8 mouse cellular contexts compared by ENCODE assay signal in the genomic region with DNA sequence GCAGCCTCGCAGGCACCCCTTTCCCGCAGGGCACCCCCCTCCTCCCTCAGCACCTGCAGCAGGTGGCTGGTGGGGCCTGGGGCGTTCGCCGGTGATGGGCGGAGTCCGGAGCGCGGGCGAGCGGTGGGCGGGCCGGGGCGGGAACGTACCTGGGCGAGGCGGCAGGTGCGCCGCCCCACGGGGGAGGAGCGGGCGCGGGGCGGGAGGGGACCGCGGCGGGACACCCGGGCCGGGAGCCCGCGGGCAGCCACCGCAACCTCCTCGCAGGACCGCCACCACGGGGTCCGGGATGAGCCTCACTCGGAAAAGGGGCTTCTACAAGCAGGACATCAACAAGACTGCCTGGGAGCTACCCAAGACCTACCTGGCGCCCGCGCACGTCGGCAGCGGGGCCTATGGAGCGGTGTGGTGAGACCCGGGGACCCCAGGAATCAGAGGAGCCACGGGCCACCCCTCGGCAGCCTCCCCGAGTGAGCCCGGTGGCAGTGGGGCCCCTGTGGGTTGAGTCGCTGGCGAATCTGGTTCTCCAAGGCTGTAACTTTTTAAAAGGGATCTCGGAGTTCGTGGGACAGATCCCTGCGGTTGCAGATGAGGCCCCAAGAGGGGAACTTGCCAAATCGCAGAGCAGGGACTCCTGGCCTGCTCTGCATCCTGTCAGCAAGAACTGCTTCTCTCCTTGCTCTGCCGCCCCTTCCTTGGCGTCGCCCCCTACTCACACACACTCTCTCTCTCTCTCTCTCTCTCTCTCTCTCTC. TPM values are rescaled to one million over a fixed set of nuclear protein-coding genes. Genes with fewer than 3 reads are reported as not detected.
DNase-seq lines count a peak whose midpoint lies in the region; ATAC-seq and TF ChIP-seq lines count a peak whose summit lies in the region.

A gene (plus strand): TSS at position 177 of the 754 bp plus-strand sequence.

- DNase-seq in left cerebral cortex, adult 2 months (ENCODE audit: extremely low spot score in 1 of 2, low spot score in 2 of 2): no peak
- no peak for DNase-seq in left cerebral cortex, adult 9 months (ENCODE audit: low spot score in 2 of 2)
- peak; percentile 36 for DNase-seq in forebrain, embryonic 10.5 days (ENCODE audit: extremely low spot score, low spot score)
- DNase-seq in intestine, embryonic 14.5 days (ENCODE audit: low spot score): peak; percentile 82
- DNase-seq in lung, adult 2 months: peak; percentile 41
- DNase-seq in right cerebral cortex, postnatal 14 days: no peak
- DNase-seq in gastrocnemius, adult 8-10 months (ENCODE audit: low spot score in 2 of 2): no peak

- no peak for TF ChIP-seq POLR2A in lung, adult 2 months (IDR thresholded peaks at IDR 0.05; ENCODE audit: borderline replicate concordance, extremely low read depth, low read depth, low read length)

- H3K27me3 ChIP-seq in forebrain, embryonic 10.5 days (ENCODE audit: poor library complexity, severe bottlenecking): peaks cover 49% of the 10 kb centered on the region
- H3K27me3 ChIP-seq in intestine, embryonic 14.5 days (replicated peaks; ENCODE audit: control insufficient read depth, insufficient read depth, low read length): no peaks in the 10 kb centered on the region

- H3K4me3 ChIP-seq in left cerebral cortex, adult 2 months: peak within 1 kb of the TSS; percentile 26
- H3K4me3 ChIP-seq in forebrain, embryonic 10.5 days: peak within 1 kb of the TSS; percentile 57
- H3K4me3 ChIP-seq in intestine, embryonic 14.5 days (ENCODE audit: low read depth, low read length): peak within 1 kb of the TSS; percentile 63
- H3K4me3 ChIP-seq in lung, adult 2 months (replicated peaks; ENCODE audit: extremely low read depth, low read depth, low read length): peak within 1 kb of the TSS; percentile 55

- ATAC-seq in intestine, embryonic 14.5 days (replicated peaks; ENCODE audit: low FRiP score, low TSS enrichment, low read depth): peak; percentile 62
- no peak for ATAC-seq in neutrophil, adult 5-6 weeks (ENCODE audit: extremely low read depth, insufficient number of reproducible peaks, low FRiP score, poor library complexity, severe bottlenecking)

- no peak within 1 kb of the TSS for H3K27ac ChIP-seq in left cerebral cortex, adult 2 months
- peak within 1 kb of the TSS; percentile 68 for H3K27ac ChIP-seq in forebrain, embryonic 10.5 days
- H3K27ac ChIP-seq in intestine, embryonic 14.5 days (ENCODE audit: low read depth): peak within 1 kb of the TSS; percentile 67

- H3K9me3 ChIP-seq in forebrain, embryonic 10.5 days: no peaks in the 10 kb centered on the region; the same call in 1 of the 2 replicates
- no peaks in the 10 kb centered on the region for H3K9me3 ChIP-seq in intestine, embryonic 14.5 days (ENCODE audit: control insufficient read depth, low read length)

- peaks cover 17% of the 10 kb centered on the region for H3K4me1 ChIP-seq in forebrain, embryonic 10.5 days
- H3K4me1 ChIP-seq in intestine, embryonic 14.5 days (replicated peaks; ENCODE audit: control insufficient read depth, insufficient read depth, low read length): peaks cover 11% of the 10 kb centered on the region
- no peaks in the 10 kb centered on the region for H3K4me1 ChIP-seq in lung, adult 2 months (ENCODE audit: control insufficient read depth, insufficient read depth, low read length)

- no peak for TF ChIP-seq CTCF in left cerebral cortex, adult 2 months (IDR thresholded peaks at IDR 0.05)
- TF ChIP-seq CTCF in lung, adult 2 months (IDR thresholded peaks at IDR 0.05; ENCODE audit: insufficient read depth, low read length): no peak

- intact Hi-C loops in left cerebral cortex, adult 2 months (cut with DNase I): no loop called here

- peak within 1 kb of the TSS; percentile 66 for H3K9ac ChIP-seq in intestine, embryonic 14.5 days (ENCODE audit: low read length)

- peak within 1 kb of the TSS; percentile 78 for H3K4me2 ChIP-seq in intestine, embryonic 14.5 days (ENCODE audit: low read length)

- under 1% methylated on average over 56 of the region's 58 CpGs for WGBS in forebrain, embryonic 10.5 days
- WGBS in intestine, embryonic 14.5 days: under 1% methylated on average over 50 of the region's 58 CpGs
- WGBS in lung, adult 2 months: 1% methylated on average over 58 of the region's 58 CpGs

- no peaks in the 10 kb centered on the region for H3K36me3 ChIP-seq in forebrain, embryonic 10.5 days (replicated peaks)
- no peaks in the 10 kb centered on the region for H3K36me3 ChIP-seq in intestine, embryonic 14.5 days (ENCODE audit: control insufficient read depth, insufficient read depth, low read length)

RNA-seq across cellular contexts. Expression of the gene that starts here (rescaled TPM):
- total RNA-seq in left cerebral cortex, adult 2 months (2021): 1 to 10 TPM; 1.6 to 1.7 TPM
- polyA plus RNA-seq in forebrain, embryonic 10.5 days (2016; fragmentation: Nextera tagmentation; extraction: Ambion mirVana): 8.4 and 8.7 TPM in 2 replicates
- polyA plus RNA-seq in intestine, embryonic 14.5 days (2014; fragmentation: Nextera tagmentation; extraction: Ambion mirVana): 135 and 136 TPM in 2 replicates
- 13.8 and 19.4 TPM in 2 replicates for polyA plus RNA-seq in lung, adult 2 months (2012; rRNA removed)
- 21.1 and 22.0 TPM in 2 replicates for total RNA-seq in neutrophil, adult 5-6 weeks (2017)
- under 1 TPM in 1 of 4 experiments, not detected in 3; 0.34 TPM for total RNA-seq in gastrocnemius, adult 8-10 months (2022)

Comparison
In these comparisons a context has a peak if more than half of its experiments do, and no peak if none do; other contexts are left out.
1. DNase-seq: peak in forebrain, embryonic 10.5 days (single experiment), intestine, embryonic 14.5 days (single experiment) and lung, adult 2 months (single experiment); none in left cerebral cortex, adult 2 months (0 of 2), left cerebral cortex, adult 9 months (0 of 2), right cerebral cortex, postnatal 14 days (single experiment) and gastrocnemius, adult 8-10 months (0 of 2).
2. Peak in every context shown above with its lines, with median percentiles within 50 percentile points of each other: H3K4me3 ChIP-seq.